Mouse (Mus musculus): ENCODE data around the gene Cox8b. TPM values are rescaled to one million over a fixed set of nuclear protein-coding genes. Genes with fewer than 3 reads are reported as not detected.

The Cox8b gene
- polyA plus RNA-seq, 2 experiments: 14.5 to 32.5 TPM

GRCm38 (mm10) chr7:140939669-140940171, 39.5 kb upstream of the Cox8b start:
- Histone ChIP-seq H3K4me3 (replicated peaks; ENCODE audit: low read length) (0 out of 2 replicates have a peak overlapping the region, but pooled peaks have one; percentile 4), H3K4me1 (ENCODE audit: control insufficient read depth, insufficient read depth, low read length) (peaks cover 27% of the 10 kb centered on the region), H3K27me3 (ENCODE audit: control insufficient read depth, insufficient read depth, low read length) (peaks cover 3% of the 10 kb centered on the region; the same call in 1 of the 2 replicates), H3K36me3 (ENCODE audit: control insufficient read depth, insufficient read depth, low read length) (peaks cover 3% of the 10 kb centered on the region; the same call in 1 of the 2 replicates), H3K4me2 (replicated peaks; ENCODE audit: low read depth, low read length, severe bottlenecking) (peak overlapping the region; percentile 38), H3K27ac (replicated peaks; ENCODE audit: low read depth, low read length) (peak overlapping the region; percentile 67), H3K9ac (ENCODE audit: low read depth, low read length, severe bottlenecking) (peak overlapping the region; percentile 44), H3K9me3 (ENCODE audit: control insufficient read depth, low read length) (no peaks in the 10 kb centered on the region)
- WGBS: 5% methylated on average over 8 of the region's 8 CpGs
- TF ChIP-seq POLR2A (IDR thresholded peaks at IDR 0.05; ENCODE audit: borderline replicate concordance, extremely low read depth, insufficient read depth, insufficient read length): no peak
- ATAC-seq (ENCODE audit: low FRiP score, low read depth) (peak; percentile 38), DNase-seq (ENCODE audit: low spot score) (peak; percentile 81)

GRCm38 (mm10) chr7:140938896-140939295, 38.6 kb upstream of the Cox8b start:
- no peak overlapping the region for H3K27ac ChIP-seq (replicated peaks; ENCODE audit: low read depth, low read length)
- no peak overlapping the region for H3K4me2 ChIP-seq (replicated peaks; ENCODE audit: low read depth, low read length, severe bottlenecking)
- peaks cover 3% of the 10 kb centered on the region; the same call in 1 of the 2 replicates for H3K27me3 ChIP-seq (ENCODE audit: control insufficient read depth, insufficient read depth, low read length)
- ATAC-seq (ENCODE audit: low FRiP score, low read depth) (no peak), DNase-seq (ENCODE audit: low spot score) (no peak)
- H3K36me3 ChIP-seq (ENCODE audit: control insufficient read depth, insufficient read depth, low read length): no peaks in the 10 kb centered on the region
- no peak overlapping the region for H3K9ac ChIP-seq (ENCODE audit: low read depth, low read length, severe bottlenecking)
- no peak for TF ChIP-seq POLR2A (IDR thresholded peaks at IDR 0.05; ENCODE audit: borderline replicate concordance, extremely low read depth, insufficient read depth, insufficient read length)
- no peaks in the 10 kb centered on the region for H3K9me3 ChIP-seq (ENCODE audit: control insufficient read depth, low read length)
- H3K4me1 ChIP-seq (ENCODE audit: control insufficient read depth, insufficient read depth, low read length): peaks cover 27% of the 10 kb centered on the region
- WGBS: 11% methylated on average over 2 of the region's 2 CpGs
- no peak overlapping the region for H3K4me3 ChIP-seq (replicated peaks; ENCODE audit: low read length)

GRCm38 (mm10) chr7:140938436-140938835, 38.2 kb upstream of the Cox8b start:
- 49% methylated on average over 3 of the region's 3 CpGs for WGBS
- Histone ChIP-seq H3K27ac (replicated peaks; ENCODE audit: low read depth, low read length) (no peak overlapping the region), H3K27me3 (ENCODE audit: control insufficient read depth, insufficient read depth, low read length) (peaks cover 3% of the 10 kb centered on the region; the same call in 1 of the 2 replicates), H3K9me3 (ENCODE audit: control insufficient read depth, low read length) (no peaks in the 10 kb centered on the region), H3K9ac (ENCODE audit: low read depth, low read length, severe bottlenecking) (no peak overlapping the region), H3K36me3 (ENCODE audit: control insufficient read depth, insufficient read depth, low read length) (no peaks in the 10 kb centered on the region), H3K4me2 (replicated peaks; ENCODE audit: low read depth, low read length, severe bottlenecking) (no peak overlapping the region), H3K4me1 (ENCODE audit: control insufficient read depth, insufficient read depth, low read length) (peaks cover 27% of the 10 kb centered on the region), H3K4me3 (replicated peaks; ENCODE audit: low read length) (no peak overlapping the region)
- TF ChIP-seq POLR2A (IDR thresholded peaks at IDR 0.05; ENCODE audit: borderline replicate concordance, extremely low read depth, insufficient read depth, insufficient read length): no peak
- DNase-seq (ENCODE audit: low spot score) (no peak), ATAC-seq (ENCODE audit: low FRiP score, low read depth) (no peak)

GRCm38 (mm10) chr7:140927181-140927580, 26.9 kb upstream of the Cox8b start:
- H3K9ac ChIP-seq (ENCODE audit: low read depth, low read length, severe bottlenecking): no peak overlapping the region
- H3K27me3 ChIP-seq (ENCODE audit: control insufficient read depth, insufficient read depth, low read length): peaks cover 19% of the 10 kb centered on the region
- no peak for ATAC-seq (ENCODE audit: low FRiP score, low read depth)
- no peak overlapping the region for H3K4me2 ChIP-seq (replicated peaks; ENCODE audit: low read depth, low read length, severe bottlenecking)
- H3K36me3 ChIP-seq (ENCODE audit: control insufficient read depth, insufficient read depth, low read length): no peaks in the 10 kb centered on the region
- WGBS: 79% methylated on average over 6 of the region's 6 CpGs
- H3K27ac ChIP-seq (replicated peaks; ENCODE audit: low read depth, low read length): no peak overlapping the region
- no peak overlapping the region for H3K4me3 ChIP-seq (replicated peaks; ENCODE audit: low read length)
- no peak for TF ChIP-seq POLR2A (IDR thresholded peaks at IDR 0.05; ENCODE audit: borderline replicate concordance, extremely low read depth, insufficient read depth, insufficient read length)
- no peak for DNase-seq (ENCODE audit: low spot score)
- H3K4me1 ChIP-seq (ENCODE audit: control insufficient read depth, insufficient read depth, low read length): peaks cover 7% of the 10 kb centered on the region; the same call in 1 of the 2 replicates
- no peaks in the 10 kb centered on the region for H3K9me3 ChIP-seq (ENCODE audit: control insufficient read depth, low read length)

- ATAC-seq (ENCODE audit: low FRiP score, low read depth): no peak
- no peak for TF ChIP-seq POLR2A (IDR thresholded peaks at IDR 0.05; ENCODE audit: borderline replicate concordance, extremely low read depth, insufficient read depth, insufficient read length)
Observed at GRCm38 (mm10) chr7:140923070-140923775, 23.0 kb upstream of the Cox8b start.

More at GRCm38 (mm10) chr7:140923070-140923775, 23.0 kb upstream of the Cox8b start:
- Histone ChIP-seq H3K4me1 (ENCODE audit: control insufficient read depth, insufficient read depth, low read length) (peaks cover 7% of the 10 kb centered on the region; the same call in 1 of the 2 replicates), H3K27me3 (ENCODE audit: control insufficient read depth, insufficient read depth, low read length) (peaks cover 45% of the 10 kb centered on the region), H3K4me3 (replicated peaks; ENCODE audit: low read length) (peak overlapping the region; percentile 36), H3K27ac (replicated peaks; ENCODE audit: low read depth, low read length) (no peak overlapping the region), H3K36me3 (ENCODE audit: control insufficient read depth, insufficient read depth, low read length) (no peaks in the 10 kb centered on the region), H3K4me2 (replicated peaks; ENCODE audit: low read depth, low read length, severe bottlenecking) (peak overlapping the region; percentile 57), H3K9ac (ENCODE audit: low read depth, low read length, severe bottlenecking) (no peak overlapping the region), H3K9me3 (ENCODE audit: control insufficient read depth, low read length) (no peaks in the 10 kb centered on the region)
- 22% methylated on average over 30 of the region's 30 CpGs for WGBS
- no peak for DNase-seq (ENCODE audit: low spot score)
